Mouse (Mus musculus) forebrain, embryonic 13.5 days (tissue): ENCODE measurements around the gene Hmga2. TPM values are rescaled to one million over a fixed set of nuclear protein-coding genes. Genes with fewer than 3 reads are reported as not detected.

Source experiments
- ATAC-seq: fragments of 200-750 bp; cut with Nextera tagmentation; 2 replicates; pipeline ENCODE4 v1.8.0; 2017
- H3K27ac ChIP-seq: fragments of 300-500 bp; sonication (generic); 2 replicates; pipeline ENCODE4 v1.5.1; 2015; ENCODE audit warnings: inconsistent platforms, mild to moderate bottlenecking, moderate library complexity
- H3K27me3 ChIP-seq: fragments of 300-500 bp; sonication (generic); 2 replicates; pipeline ENCODE4 v1.6.1; 2015; ENCODE audit warnings: mild to moderate bottlenecking, inconsistent platforms
- H3K36me3 ChIP-seq: fragments of 300-500 bp; sonication (generic); 2 replicates; pipeline ENCODE4 v1.6.1; 2015; ENCODE audit warnings: mild to moderate bottlenecking, inconsistent platforms; ENCODE audit not compliant: poor library complexity, severe bottlenecking
- H3K4me1 ChIP-seq: fragments of 300-500 bp; sonication (generic); 2 replicates; pipeline ENCODE4 v1.6.1; 2015; ENCODE audit warnings: inconsistent platforms
- H3K4me2 ChIP-seq: fragments of 300-500 bp; sonication (generic); 2 replicates; pipeline ENCODE4 v1.6.1; 2015; ENCODE audit warnings: inconsistent platforms, mild to moderate bottlenecking, moderate library complexity
- H3K4me3 ChIP-seq: fragments of 300-500 bp; sonication (generic); 2 replicates; pipeline ENCODE4 v1.5.1; 2015; ENCODE audit warnings: mild to moderate bottlenecking, inconsistent platforms
- H3K9ac ChIP-seq: fragments of 300-500 bp; sonication (generic); 2 replicates; pipeline ENCODE4 v1.6.1; 2015; ENCODE audit warnings: mild to moderate bottlenecking, inconsistent platforms
- H3K9me3 ChIP-seq: fragments of 300-500 bp; sonication (generic); replicated peaks from 2 replicates; pipeline ENCODE4 v1.6.1; 2016; ENCODE audit warnings: inconsistent platforms
- WGBS: fragments of 180-500 bp; shearing (Covaris S2); methylation state at CpG from one replicate; pipeline ENCODE4 v1.1.7; 2015; 5-methylcytosine and 5-hydroxymethylcytosine counted together
- polyA plus RNA-seq: library from polyadenylated mRNA; unstranded; fragments of >200 nt; fragmentation: Nextera tagmentation; extraction: Ambion mirVana; gene quantifications from 2 replicates; pipeline ENCODE4 v1.2.1, GENCODE M21; 2015

Gene Hmga2
- polyA plus RNA-seq, 1 experiment from 2014 or later, result 12.1 TPM

- H3K4me1 ChIP-seq, result peaks cover 69% of the 10 kb centered on the region
- no peak overlapping the region for H3K4me2 ChIP-seq
- no peak overlapping the region for H3K27ac ChIP-seq
- H3K27me3 ChIP-seq, result no peaks in the 10 kb centered on the region
- H3K9me3 ChIP-seq, result no peaks in the 10 kb centered on the region
- H3K4me3 ChIP-seq, result no peak overlapping the region
- H3K9ac ChIP-seq, result no peak overlapping the region
- ATAC-seq, result no peak
- WGBS, result 60% methylated on average over 5 of the region's 5 CpGs
- H3K36me3 ChIP-seq, result no peaks in the 10 kb centered on the region
These were observed 73.3 kb downstream of the Hmga2 start for GRCm38 (mm10) chr10:120402966-120403365.

GRCm38 (mm10) chr10:120401787-120402186 is 74.5 kb downstream of the Hmga2 start:
- Histone ChIP-seq H3K9me3 (no peaks in the 10 kb centered on the region), H3K4me3 (no peak overlapping the region), H3K36me3 (no peaks in the 10 kb centered on the region), H3K4me1 (peaks cover 70% of the 10 kb centered on the region), H3K27ac (peak overlapping the region; percentile 44), H3K27me3 (no peaks in the 10 kb centered on the region), H3K4me2 (no peak overlapping the region), H3K9ac (no peak overlapping the region)
- 23% methylated on average over 8 of the region's 8 CpGs for WGBS
- ATAC-seq, result peak; percentile 84

GRCm38 (mm10) chr10:120399846-120400510 is 76.3 kb downstream of the Hmga2 start:
- WGBS, result 71% methylated on average over 9 of the region's 9 CpGs
- no peak overlapping the region for H3K9ac ChIP-seq
- H3K4me1 ChIP-seq, result peaks cover 71% of the 10 kb centered on the region
- H3K27me3 ChIP-seq, result no peaks in the 10 kb centered on the region
- H3K4me2 ChIP-seq, result no peak overlapping the region
- H3K27ac ChIP-seq, result no peak overlapping the region
- no peaks in the 10 kb centered on the region for H3K36me3 ChIP-seq
- H3K9me3 ChIP-seq, result no peaks in the 10 kb centered on the region
- no peak overlapping the region for H3K4me3 ChIP-seq
- ATAC-seq, result no peak

- ATAC-seq, result no peak
- H3K4me3 ChIP-seq, result no peak overlapping the region
- no peak overlapping the region for H3K9ac ChIP-seq
- no peak overlapping the region for H3K4me2 ChIP-seq
- H3K9me3 ChIP-seq, result no peaks in the 10 kb centered on the region
- no peaks in the 10 kb centered on the region for H3K27me3 ChIP-seq
- H3K4me1 ChIP-seq, result peaks cover 65% of the 10 kb centered on the region
- no peaks in the 10 kb centered on the region for H3K36me3 ChIP-seq
- H3K27ac ChIP-seq, result no peak overlapping the region
- 54% methylated on average over 6 of the region's 6 CpGs for WGBS
These were observed 77.5 kb downstream of the Hmga2 start for GRCm38 (mm10) chr10:120398745-120399144.

GRCm38 (mm10) chr10:120397211-120397631 is 79.0 kb downstream of the Hmga2 start:
- no peaks in the 10 kb centered on the region for H3K27me3 ChIP-seq
- no peak for ATAC-seq
- 82% methylated on average over 17 of the region's 17 CpGs for WGBS
- no peaks in the 10 kb centered on the region for H3K9me3 ChIP-seq
- H3K4me3 ChIP-seq, result no peak overlapping the region
- H3K4me2 ChIP-seq, result no peak overlapping the region
- peaks cover 56% of the 10 kb centered on the region for H3K4me1 ChIP-seq
- no peak overlapping the region for H3K27ac ChIP-seq
- no peaks in the 10 kb centered on the region for H3K36me3 ChIP-seq
- H3K9ac ChIP-seq, result no peak overlapping the region

- no peaks in the 10 kb centered on the region for H3K27me3 ChIP-seq
- ATAC-seq, result peak; percentile 62; the same call in 1 of the 2 replicates
- 70% methylated on average over 6 of the region's 6 CpGs for whole genome bisulfite sequencing
These were observed 80.7 kb downstream of the Hmga2 start for GRCm38 (mm10) chr10:120395550-120395949.

GRCm38 (mm10) chr10:120394740-120395139 is 81.5 kb downstream of the Hmga2 start:
- H3K27me3 ChIP-seq, result peaks cover 1% of the 10 kb centered on the region; the same call in 1 of the 2 replicates
- H3K4me1 ChIP-seq, result peaks cover 60% of the 10 kb centered on the region
- H3K4me3 ChIP-seq, result no peak overlapping the region
- no peaks in the 10 kb centered on the region for H3K36me3 ChIP-seq
- H3K27ac ChIP-seq, result no peak overlapping the region
- WGBS, result 83% methylated on average over 9 of the region's 9 CpGs
- no peak overlapping the region for H3K4me2 ChIP-seq
- H3K9me3 ChIP-seq, result no peaks in the 10 kb centered on the region
- no peak overlapping the region for H3K9ac ChIP-seq
- ATAC-seq, result no peak

More at GRCm38 (mm10) chr10:120395550-120395949, 80.7 kb downstream of the Hmga2 start:
- Histone ChIP-seq H3K4me3 (no peak overlapping the region), H3K27ac (no peak overlapping the region), H3K4me2 (no peak overlapping the region), H3K9ac (no peak overlapping the region), H3K36me3 (no peaks in the 10 kb centered on the region), H3K4me1 (peaks cover 57% of the 10 kb centered on the region), H3K9me3 (no peaks in the 10 kb centered on the region)

- H3K4me2 ChIP-seq, result peak overlapping the region; percentile 50
- 40% methylated on average over 14 of the region's 14 CpGs for WGBS
These were observed 84.1 kb downstream of the Hmga2 start for GRCm38 (mm10) chr10:120391971-120392716.

GRCm38 (mm10) chr10:120390912-120391835 is 85.1 kb downstream of the Hmga2 start:
- peak overlapping the region; percentile 50 for H3K4me2 ChIP-seq
- no peaks in the 10 kb centered on the region for H3K9me3 ChIP-seq
- 17% methylated on average over 28 of the region's 28 CpGs for WGBS
- H3K27me3 ChIP-seq, result peaks cover 3% of the 10 kb centered on the region; the same call in 1 of the 2 replicates
- peak overlapping the region; percentile 46; the same call in 1 of the 2 replicates for H3K9ac ChIP-seq
- H3K27ac ChIP-seq, result no peak overlapping the region
- peaks cover 68% of the 10 kb centered on the region for H3K4me1 ChIP-seq
- no peak for ATAC-seq
- H3K36me3 ChIP-seq, result no peaks in the 10 kb centered on the region
- no peak overlapping the region for H3K4me3 ChIP-seq

More at GRCm38 (mm10) chr10:120391971-120392716, 84.1 kb downstream of the Hmga2 start:
- peaks cover 67% of the 10 kb centered on the region for H3K4me1 ChIP-seq
- no peaks in the 10 kb centered on the region for H3K36me3 ChIP-seq
- no peak overlapping the region for H3K9ac ChIP-seq
- no peaks in the 10 kb centered on the region for H3K9me3 ChIP-seq
- no peak for ATAC-seq
- no peak overlapping the region for H3K4me3 ChIP-seq
- no peak overlapping the region for H3K27ac ChIP-seq
- peaks cover 3% of the 10 kb centered on the region; the same call in 1 of the 2 replicates for H3K27me3 ChIP-seq

- Histone ChIP-seq H3K4me1 (peaks cover 73% of the 10 kb centered on the region), H3K9me3 (no peaks in the 10 kb centered on the region), H3K4me3 (no peak overlapping the region), H3K27me3 (peaks cover 3% of the 10 kb centered on the region; the same call in 1 of the 2 replicates), H3K36me3 (no peaks in the 10 kb centered on the region), H3K9ac (no peak overlapping the region), H3K27ac (no peak overlapping the region), H3K4me2 (no peak overlapping the region)
- 67% methylated on average over 6 of the region's 6 CpGs for WGBS
- no peak for ATAC-seq
These were observed 86.6 kb downstream of the Hmga2 start for GRCm38 (mm10) chr10:120389707-120390106.

GRCm38 (mm10) chr10:120388966-120389365 is 87.3 kb downstream of the Hmga2 start:
- H3K4me1 ChIP-seq, result peaks cover 81% of the 10 kb centered on the region
- no peak for ATAC-seq
- no peak overlapping the region for H3K9ac ChIP-seq
- no peaks in the 10 kb centered on the region for H3K36me3 ChIP-seq
- no peak overlapping the region for H3K4me3 ChIP-seq
- no peaks in the 10 kb centered on the region for H3K9me3 ChIP-seq
- peaks cover 3% of the 10 kb centered on the region; the same call in 1 of the 2 replicates for H3K27me3 ChIP-seq
- no peak overlapping the region for H3K27ac ChIP-seq
- WGBS, result 24% methylated on average over 10 of the region's 10 CpGs
- 0 out of 2 replicates have a peak overlapping the region, but pooled peaks have one; percentile 18 for H3K4me2 ChIP-seq
